Mouse (Mus musculus) spleen, embryonic (tissue): ENCODE data around the gene Rbfox3.

Experiments used
- CTCF ChIA-PET: fragments of 350-600 bp; sonication (Branson Sonifier 250); formaldehyde crosslinking; loops from one replicate; lab custom pipeline; 2022; lab: Charles Lee

Gene Rbfox3

GRCm38 (mm10) chr11:118508341-118508740 is 403.1 kb downstream of the Rbfox3 start:
- CTCF ChIA-PET, result no interaction called here

- CTCF ChIA-PET, result interaction anchor here (0.6 kb wide), 1 partner anchor 65 kb away, joined by 3 read pairs; no protein-coding TSS in a partner anchor
Observed at GRCm38 (mm10) chr11:118507904-118508303, 403.5 kb downstream of the Rbfox3 start.

GRCm38 (mm10) chr11:118507095-118507494 is 404.3 kb downstream of the Rbfox3 start:
- CTCF ChIA-PET, result no interaction called here

- CTCF ChIA-PET, result no interaction called here
Observed at GRCm38 (mm10) chr11:118504180-118504454, 407.3 kb downstream of the Rbfox3 start.

GRCm38 (mm10) chr11:118503418-118504179 is 407.8 kb downstream of the Rbfox3 start:
- CTCF ChIA-PET, result interaction anchor here (0.6 to 0.8 kb wide), 2 partner anchors 52 to 127 kb away, joined by 3 read pairs; no protein-coding TSS in a partner anchor

- CTCF ChIA-PET, result interaction anchor here (0.6 to 0.8 kb wide), 2 partner anchors 51 to 128 kb away, joined by 3 read pairs; no protein-coding TSS in a partner anchor
Observed at GRCm38 (mm10) chr11:118502990-118503389, 408.4 kb downstream of the Rbfox3 start.

- CTCF ChIA-PET, result no interaction called here
Observed at GRCm38 (mm10) chr11:118496066-118496689, 415.2 kb downstream of the Rbfox3 start.

GRCm38 (mm10) chr11:118495065-118495464 is 416.3 kb downstream of the Rbfox3 start:
- CTCF ChIA-PET, result no interaction called here

GRCm38 (mm10) chr11:118494001-118494737 is 417.2 kb downstream of the Rbfox3 start:
- CTCF ChIA-PET, result interaction anchor here (1.2 kb wide), 1 partner anchor 31 kb away, joined by 3 read pairs; no protein-coding TSS in a partner anchor

- CTCF ChIA-PET, result interaction anchor here (1.2 kb wide), 1 partner anchor 30 kb away, joined by 3 read pairs; no protein-coding TSS in a partner anchor
Observed at GRCm38 (mm10) chr11:118493458-118493857, 417.9 kb downstream of the Rbfox3 start.

- CTCF ChIA-PET, result interaction anchor here (0.9 to 1.4 kb wide), 2 partner anchors 46 to 47 kb away, joined by 3 to 5 read pairs; no protein-coding TSS in a partner anchor
Observed at GRCm38 (mm10) chr11:118491230-118491629, 420.2 kb downstream of the Rbfox3 start.

- CTCF ChIA-PET, result interaction anchor here (0.6 to 1.4 kb wide), 2 partner anchors 26 to 47 kb away, joined by 3 to 5 read pairs; no protein-coding TSS in a partner anchor
Observed at GRCm38 (mm10) chr11:118490566-118491218, 420.7 kb downstream of the Rbfox3 start.

- CTCF ChIA-PET, result no interaction called here
Observed at GRCm38 (mm10) chr11:118488907-118489270, 422.5 kb downstream of the Rbfox3 start.

GRCm38 (mm10) chr11:118488191-118488906 is 423.0 kb downstream of the Rbfox3 start:
- CTCF ChIA-PET, result no interaction called here

GRCm38 (mm10) chr11:118486881-118487772 is 424.3 kb downstream of the Rbfox3 start:
- CTCF ChIA-PET, result no interaction called here

GRCm38 (mm10) chr11:118486281-118486680 is 425.1 kb downstream of the Rbfox3 start:
- CTCF ChIA-PET, result no interaction called here

- CTCF ChIA-PET, result no interaction called here
Observed at GRCm38 (mm10) chr11:118485780-118486179, 425.6 kb downstream of the Rbfox3 start.

- CTCF ChIA-PET, result no interaction called here
Observed at GRCm38 (mm10) chr11:118485338-118485737, 426.1 kb downstream of the Rbfox3 start.

- CTCF ChIA-PET, result no interaction called here
Observed at GRCm38 (mm10) chr11:118484169-118484568, 427.2 kb downstream of the Rbfox3 start.

- CTCF ChIA-PET, result no interaction called here
Observed at GRCm38 (mm10) chr11:118481751-118482150, 429.6 kb downstream of the Rbfox3 start.
